Mouse (Mus musculus): ENCODE data around the gene Dhx58.

DNA sequence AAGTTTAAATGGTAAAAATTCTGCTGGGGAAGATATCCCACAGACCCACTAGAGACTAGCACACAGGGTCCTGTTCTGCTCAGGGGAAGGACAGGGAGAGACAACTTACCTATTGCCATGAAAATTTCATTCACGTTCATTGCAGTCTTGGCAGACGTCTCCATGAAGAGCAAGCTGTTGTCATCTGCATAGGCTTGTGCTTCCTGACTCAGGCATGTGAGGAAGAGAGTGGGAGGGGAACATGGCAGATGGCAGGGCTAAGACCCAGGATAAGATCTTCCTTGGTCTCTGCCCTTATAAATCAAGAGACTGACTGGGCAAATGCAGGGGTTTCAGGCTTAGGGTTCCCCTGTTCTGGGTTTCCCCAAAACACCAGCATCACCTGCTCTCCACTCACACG lies 12.6 kb upstream of the Dhx58 start:
- TF ChIP-seq EP300 (IDR thresholded peaks at IDR 0.05; ENCODE audit: low read depth): no peak
- no peak for TF ChIP-seq CTCF (IDR thresholded peaks at IDR 0.05; ENCODE audit: low read depth)

Data from liver, postnatal 0 days (tissue).